Mouse (Mus musculus) hindbrain, embryonic 10.5 days (tissue): ENCODE data around the gene Adcyap1. TPM values are rescaled to one million over a fixed set of nuclear protein-coding genes. Genes with fewer than 3 reads are reported as not detected.

Experiments used
- DNase-seq: peaks from one replicate; pipeline ENCODE4 v3.0.0-alpha.2; 2017; ENCODE audit warnings: low spot score
- H3K27ac ChIP-seq: fragments of 300-500 bp; sonication (generic); 2 replicates; pipeline ENCODE4 v1.5.1; 2016; ENCODE audit warnings: mild to moderate bottlenecking, moderate library complexity
- H3K27me3 ChIP-seq: fragments of 300-500 bp; sonication (generic); 2 replicates; pipeline ENCODE4 v1.6.1; 2016; ENCODE audit warnings: mild to moderate bottlenecking; ENCODE audit not compliant: poor library complexity, insufficient read depth, severe bottlenecking
- H3K36me3 ChIP-seq: fragments of 300-500 bp; sonication (generic); 2 replicates; pipeline ENCODE4 v1.6.1; 2016; ENCODE audit warnings: mild to moderate bottlenecking, moderate library complexity
- H3K4me1 ChIP-seq: fragments of 300-500 bp; sonication (generic); replicated peaks from 2 replicates; pipeline ENCODE4 v1.6.1; 2016; ENCODE audit warnings: mild to moderate bottlenecking
- H3K4me3 ChIP-seq: fragments of 300-500 bp; sonication (generic); 2 replicates; pipeline ENCODE4 v1.5.1; 2016; ENCODE audit warnings: mild to moderate bottlenecking, moderate library complexity
- H3K9me3 ChIP-seq: fragments of 300-500 bp; sonication (generic); 2 replicates; pipeline ENCODE4 v1.6.1; 2016; ENCODE audit warnings: mild to moderate bottlenecking, moderate library complexity
- WGBS: fragments of 180-500 bp; shearing (Covaris S2); methylation state at CpG from one replicate; pipeline ENCODE4 v1.1.7; 2016; 5-methylcytosine and 5-hydroxymethylcytosine counted together
- polyA plus RNA-seq: library from polyadenylated mRNA; unstranded; fragments of >200 nt; fragmentation: Nextera tagmentation; extraction: Ambion mirVana; gene quantifications from 2 replicates; pipeline ENCODE4 v1.2.1, GENCODE M21; 2016

Gene Adcyap1
- 4.8 and 13.6 TPM in 2 replicates for polyA plus RNA-seq

DNA sequence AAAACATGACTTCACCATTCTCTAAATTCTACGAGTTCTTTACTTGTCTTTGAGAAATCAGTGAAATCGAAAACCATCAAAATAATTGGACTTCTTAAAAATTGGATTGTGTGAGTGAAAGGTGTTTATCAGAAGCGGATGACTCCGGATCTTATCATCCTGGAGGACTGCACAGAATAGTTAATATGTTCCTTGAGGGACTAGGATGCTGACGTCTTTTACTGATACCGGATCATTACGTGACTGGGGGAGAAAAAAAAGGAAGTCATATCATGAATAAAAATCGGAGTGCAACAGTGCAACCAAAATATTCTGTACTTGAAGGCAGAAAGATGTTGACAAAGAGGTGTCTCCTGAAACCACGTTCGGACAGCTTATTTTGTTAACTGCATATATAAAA, at the start of gene Adcyap1:
TSS of gene Adcyap1 (plus strand) at position 301 of the 400 bp plus-strand sequence.
- no peak for DNase-seq
- 24% methylated on average over 10 of the region's 10 CpGs for WGBS

DNA sequence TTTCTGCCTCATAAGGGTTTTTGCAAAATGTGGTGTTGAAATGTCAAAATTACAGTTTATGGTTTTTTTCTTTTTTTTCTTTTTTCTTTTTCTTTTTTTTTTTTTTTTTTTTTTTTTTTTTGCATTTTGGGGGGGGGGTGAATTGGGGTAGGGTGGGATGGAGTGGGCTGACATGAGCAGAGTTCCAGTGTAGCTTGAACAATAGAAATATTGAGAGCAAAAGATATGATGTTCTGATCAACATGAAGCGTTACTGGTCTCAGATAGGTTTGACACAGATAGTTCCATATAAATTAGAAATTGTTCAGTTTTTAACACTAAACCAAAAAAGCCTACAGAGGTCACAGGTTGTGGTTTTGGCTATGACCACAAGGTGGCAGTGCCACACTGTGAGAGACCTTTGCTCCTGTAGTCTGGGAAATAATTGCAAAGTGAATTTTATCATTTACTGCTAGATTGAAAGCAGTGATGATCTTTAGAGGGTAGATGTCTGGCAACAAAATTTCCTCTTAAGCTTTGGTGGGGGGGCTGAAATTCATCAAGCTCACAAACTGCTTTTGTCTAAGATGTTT, 40.5 kb upstream of the Adcyap1 start:
- peak; percentile 61 for DNase-seq
- H3K36me3 ChIP-seq, result no peaks in the 10 kb centered on the region
- no peaks in the 10 kb centered on the region for H3K27me3 ChIP-seq
- 40% methylated on average over 1 of the region's 1 CpGs for WGBS
- no peaks in the 10 kb centered on the region for H3K9me3 ChIP-seq
- no peak overlapping the region for H3K27ac ChIP-seq
- H3K4me3 ChIP-seq, result no peak overlapping the region
- H3K4me1 ChIP-seq, result no peaks in the 10 kb centered on the region

More for the DNA sequence above, at the start of gene Adcyap1:
- H3K4me1 ChIP-seq, result peaks cover 38% of the 10 kb centered on the region
- peak within 1 kb of the TSS; percentile 73 for H3K27ac ChIP-seq
- H3K4me3 ChIP-seq, result peak within 1 kb of the TSS; percentile 50
- no peaks in the 10 kb centered on the region for H3K36me3 ChIP-seq
- H3K27me3 ChIP-seq, result peaks cover 62% of the 10 kb centered on the region
- H3K9me3 ChIP-seq, result no peaks in the 10 kb centered on the region

- H3K27me3 ChIP-seq, result no peaks in the 10 kb centered on the region
- no peaks in the 10 kb centered on the region for H3K36me3 ChIP-seq
- H3K4me1 ChIP-seq, result no peaks in the 10 kb centered on the region
- no peak overlapping the region for H3K27ac ChIP-seq
- no peak overlapping the region for H3K4me3 ChIP-seq
- no peak for DNase-seq
- no peaks in the 10 kb centered on the region for H3K9me3 ChIP-seq
These were observed 29.2 kb upstream of the Adcyap1 start for GRCm38 (mm10) chr17:93169572-93169971.

DNA sequence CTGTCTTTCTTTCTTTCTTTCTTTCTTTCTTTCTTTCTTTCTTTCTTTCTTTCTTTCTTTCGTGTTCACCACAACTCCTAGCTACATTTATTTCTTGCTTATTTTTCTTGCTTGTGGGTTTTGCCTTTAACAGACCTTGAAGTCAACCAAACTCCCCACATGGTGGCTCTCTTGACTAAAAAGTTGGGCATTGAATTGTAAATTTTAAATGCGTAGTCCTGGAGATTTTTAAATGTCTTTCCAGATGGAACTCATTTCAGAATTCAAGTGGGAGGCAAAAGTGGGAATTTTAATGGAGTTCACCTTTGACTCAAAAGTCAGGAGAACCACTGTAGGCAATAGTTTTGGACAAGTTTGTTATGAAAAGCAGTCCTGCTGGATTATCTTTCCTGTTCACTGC, 2.0 kb upstream of the Adcyap1 start:
- Histone ChIP-seq H3K36me3 (no peaks in the 10 kb centered on the region), H3K27me3 (peaks cover 43% of the 10 kb centered on the region), H3K4me1 (peaks cover 20% of the 10 kb centered on the region), H3K4me3 (no peak overlapping the region), H3K9me3 (no peaks in the 10 kb centered on the region), H3K27ac (no peak overlapping the region)
- 58% methylated on average over 2 of the region's 2 CpGs for WGBS
- no peak for DNase-seq

- WGBS, result 11% methylated on average over 4 of the region's 4 CpGs
- Histone ChIP-seq H3K4me1 (peaks cover 33% of the 10 kb centered on the region), H3K27ac (no peak overlapping the region), H3K9me3 (no peaks in the 10 kb centered on the region), H3K27me3 (peaks cover 57% of the 10 kb centered on the region), H3K36me3 (no peaks in the 10 kb centered on the region), H3K4me3 (no peak overlapping the region)
- peak; percentile 32 for DNase-seq
These were observed 604 bp upstream of the Adcyap1 start for GRCm38 (mm10) chr17:93198213-93198612.

DNA sequence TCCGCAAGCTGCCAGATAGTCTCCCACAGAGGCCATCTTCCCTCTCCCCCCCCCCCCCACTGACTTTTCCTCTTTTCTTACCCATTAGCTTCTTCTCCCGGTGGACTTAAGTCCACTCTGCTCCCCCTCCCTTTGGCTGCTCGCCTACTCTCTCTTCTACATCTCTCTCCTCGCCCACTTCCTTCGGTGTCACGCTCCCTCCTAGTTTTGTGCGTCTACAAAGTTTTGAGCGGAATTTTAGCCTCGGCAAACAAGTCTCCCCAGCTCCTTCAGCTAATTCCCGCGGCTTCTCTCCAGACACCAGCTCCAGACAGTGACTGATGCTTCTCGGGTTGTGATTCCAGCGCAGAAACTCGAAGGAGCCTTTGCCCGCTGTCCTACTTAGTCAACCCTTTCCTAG, 401 bp downstream of the Adcyap1 start:
- WGBS, result 3% methylated on average over 15 of the region's 15 CpGs
- DNase-seq, result no peak
- H3K9me3 ChIP-seq, result no peaks in the 10 kb centered on the region
- H3K27me3 ChIP-seq, result peaks cover 65% of the 10 kb centered on the region
- no peaks in the 10 kb centered on the region for H3K36me3 ChIP-seq
- peak overlapping the region; percentile 73 for H3K27ac ChIP-seq
- peak overlapping the region; percentile 50 for H3K4me3 ChIP-seq
- H3K4me1 ChIP-seq, result peaks cover 40% of the 10 kb centered on the region

DNA sequence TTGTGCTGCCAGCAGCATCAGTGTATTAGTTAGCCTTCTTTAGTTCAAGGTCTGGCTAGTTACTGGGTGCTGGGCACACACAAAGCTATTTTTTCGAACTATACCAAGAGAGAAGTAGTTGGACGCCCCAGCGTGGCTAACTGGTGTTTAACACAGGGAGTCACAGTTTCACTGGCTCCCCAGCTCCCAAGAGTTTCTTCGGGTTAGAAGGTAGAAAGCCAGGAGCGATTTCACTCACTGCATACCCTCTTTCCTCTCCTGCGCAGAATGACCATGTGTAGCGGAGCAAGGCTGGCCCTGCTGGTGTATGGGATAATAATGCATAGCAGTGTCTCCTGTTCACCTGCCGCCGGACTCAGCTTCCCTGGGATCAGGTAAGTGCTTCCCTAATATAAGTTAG, 930 bp downstream of the Adcyap1 start:
- Histone ChIP-seq H3K27me3 (peaks cover 70% of the 10 kb centered on the region), H3K9me3 (no peaks in the 10 kb centered on the region), H3K4me1 (peaks cover 40% of the 10 kb centered on the region), H3K36me3 (no peaks in the 10 kb centered on the region), H3K27ac (peak overlapping the region; percentile 73), H3K4me3 (peak overlapping the region; percentile 50)
- WGBS, result 2% methylated on average over 9 of the region's 9 CpGs
- DNase-seq, result peak; percentile 20

- H3K9me3 ChIP-seq, result no peaks in the 10 kb centered on the region
- peak overlapping the region; percentile 73 for H3K27ac ChIP-seq
- 1% methylated on average over 29 of the region's 29 CpGs for WGBS
- no peaks in the 10 kb centered on the region for H3K36me3 ChIP-seq
- H3K27me3 ChIP-seq, result peaks cover 79% of the 10 kb centered on the region
- peaks cover 40% of the 10 kb centered on the region for H3K4me1 ChIP-seq
- DNase-seq, result peak; percentile 39
- H3K4me3 ChIP-seq, result peak overlapping the region; percentile 50
These were observed 1.8 kb downstream of the Adcyap1 start for GRCm38 (mm10) chr17:93200386-93201264.

GRCm38 (mm10) chr17:93201265-93201925, 2.6 kb downstream of the Adcyap1 start:
- Histone ChIP-seq H3K27me3 (peaks cover 84% of the 10 kb centered on the region), H3K27ac (peak overlapping the region; percentile 73), H3K9me3 (no peaks in the 10 kb centered on the region), H3K4me1 (peaks cover 40% of the 10 kb centered on the region), H3K4me3 (peak overlapping the region; percentile 50), H3K36me3 (no peaks in the 10 kb centered on the region)
- 1% methylated on average over 16 of the region's 16 CpGs for WGBS
- DNase-seq, result peak; percentile 25

DNA sequence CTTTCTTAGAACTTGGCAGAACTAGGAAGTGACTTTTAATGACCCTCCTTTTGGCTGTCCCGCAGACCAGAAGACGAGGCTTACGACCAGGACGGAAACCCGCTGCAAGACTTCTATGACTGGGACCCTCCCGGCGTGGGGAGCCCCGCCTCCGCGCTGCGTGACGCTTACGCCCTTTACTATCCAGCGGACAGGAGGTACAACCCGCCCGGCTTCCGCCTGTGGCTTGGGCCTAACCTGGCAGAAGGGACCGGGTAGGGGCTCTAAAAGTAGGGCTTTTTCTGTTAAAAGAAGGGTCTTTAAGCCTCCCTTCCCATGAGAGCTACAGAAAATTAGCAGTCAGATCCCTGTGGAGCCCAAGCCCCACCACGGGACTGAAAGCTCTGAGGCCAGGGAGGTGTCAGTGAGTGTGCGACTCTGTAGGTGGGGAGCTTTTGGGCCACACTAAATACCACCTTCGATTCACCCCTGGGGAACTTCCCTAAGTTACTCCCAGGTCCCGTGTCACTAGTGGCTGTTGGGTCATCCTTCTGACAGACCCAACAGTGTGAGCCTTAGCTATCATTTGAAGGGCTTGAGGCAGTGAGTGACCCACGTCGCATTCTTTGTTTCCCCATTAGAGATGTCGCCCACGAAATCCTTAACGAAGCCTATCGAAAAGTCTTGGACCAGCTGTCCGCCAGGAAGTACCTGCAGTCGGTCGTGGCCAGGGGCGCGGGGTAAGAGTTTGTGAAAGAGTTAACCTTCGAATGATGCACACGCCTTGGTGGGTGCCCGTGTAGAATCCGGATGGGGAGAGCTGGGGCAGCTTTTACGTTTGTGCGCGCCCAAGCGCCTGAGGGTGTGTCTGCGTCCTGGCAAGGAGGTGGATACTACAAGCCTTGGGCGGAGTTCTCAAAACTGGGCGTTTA, 3.6 kb downstream of the Adcyap1 start:
- no peaks in the 10 kb centered on the region for H3K9me3 ChIP-seq
- H3K27ac ChIP-seq, result peak overlapping the region; percentile 73
- peak overlapping the region; percentile 50 for H3K4me3 ChIP-seq
- H3K36me3 ChIP-seq, result no peaks in the 10 kb centered on the region
- H3K27me3 ChIP-seq, result peaks cover 84% of the 10 kb centered on the region
- H3K4me1 ChIP-seq, result peaks cover 40% of the 10 kb centered on the region
- DNase-seq, result peak; percentile 57
- under 1% methylated on average over 44 of the region's 44 CpGs for WGBS

- WGBS, result under 1% methylated on average over 34 of the region's 34 CpGs
- Histone ChIP-seq H3K4me3 (peak overlapping the region; percentile 50), H3K27me3 (peaks cover 76% of the 10 kb centered on the region), H3K9me3 (no peaks in the 10 kb centered on the region), H3K36me3 (no peaks in the 10 kb centered on the region), H3K27ac (peak overlapping the region; percentile 73; the same call in 1 of the 2 replicates), H3K4me1 (peaks cover 40% of the 10 kb centered on the region)
- DNase-seq, result peak; percentile 68
These were observed 4.5 kb downstream of the Adcyap1 start for GRCm38 (mm10) chr17:93203076-93204031.
